Mouse (Mus musculus) liver, adult 2 months (tissue): Measurements from ENCODE around the gene Rsf1. TPM values are rescaled to one million over a fixed set of nuclear protein-coding genes. Genes with fewer than 3 reads are reported as not detected.

Experiments
- DNase-seq: peaks from one replicate; pipeline ENCODE4 v3.0.0-alpha.2; 2011; ENCODE audit warnings: low read depth, low spot score; ENCODE audit errors: extremely low read depth
- H3K27ac ChIP-seq: fragments of 200-500 bp; replicated peaks from 2 replicates; pipeline ENCODE4 v1.5.1; 2012; ENCODE audit warnings: low read depth, mild to moderate bottlenecking, control low read depth, inconsistent platforms, low read length; ENCODE audit not compliant: insufficient read depth
- H3K27me3 ChIP-seq: fragments of 200-500 bp; 2 replicates; pipeline ENCODE4 v1.6.1; 2012; ENCODE audit warnings: mild to moderate bottlenecking, moderate library complexity, low read length, inconsistent platforms; ENCODE audit not compliant: control insufficient read depth, insufficient read depth
- H3K36me3 ChIP-seq: fragments of 200-500 bp; 2 replicates; pipeline ENCODE4 v1.6.1; 2012; ENCODE audit warnings: low read length, inconsistent platforms; ENCODE audit not compliant: control insufficient read depth, insufficient read depth
- H3K4me1 ChIP-seq: fragments of 200-500 bp; 2 replicates; pipeline ENCODE4 v1.6.1; 2011; ENCODE audit warnings: low read length; ENCODE audit not compliant: control insufficient read depth, insufficient read depth
- H3K4me3 ChIP-seq: fragments of 200-500 bp; 2 replicates; pipeline ENCODE4 v1.5.1; 2011; ENCODE audit warnings: low read depth, mild to moderate bottlenecking, control low read depth, low read length, moderate library complexity; ENCODE audit not compliant: insufficient read depth
- H3K79me2 ChIP-seq: fragments of 200-500 bp; 2 replicates; pipeline ENCODE4 v1.6.1; 2012; ENCODE audit warnings: inconsistent platforms, mild to moderate bottlenecking, low read length, moderate library complexity; ENCODE audit not compliant: control insufficient read depth, insufficient read depth
- H3K9ac ChIP-seq: fragments of 200-500 bp; 2 replicates; pipeline ENCODE4 v1.6.1; 2012; ENCODE audit warnings: low read depth, mild to moderate bottlenecking, control low read depth, inconsistent platforms, low read length
- CTCF ChIP-seq: fragments of 200-500 bp; IDR thresholded peaks from 2 replicates; pipeline ENCODE4 v1.5.1; 2011; ENCODE audit warnings: low read depth, low read length, control low read depth
- POLR2A ChIP-seq: fragments of 200-500 bp; IDR thresholded peaks from 2 replicates; pipeline ENCODE4 v1.6.1; 2011; ENCODE audit warnings: low read length, control low read depth; ENCODE audit not compliant: insufficient read depth; ENCODE audit errors: extremely low read depth
- WGBS: fragments of 180-500 bp; shearing (Covaris S2); methylation state at CpG from one replicate; pipeline ENCODE4 v1.1.7; 2018; 5-methylcytosine and 5-hydroxymethylcytosine counted together
- polyA plus RNA-seq: library from polyadenylated mRNA; depleted of rRNA; stranded (reverse); fragments of >200 nt; gene quantifications from 2 replicates; pipeline ENCODE4 v1.2.3, GENCODE M21; 2012
- total RNA-seq: library from RNA; depleted of rRNA; stranded (reverse); fragments of >200 nt; gene quantifications from 2 replicates; pipeline ENCODE4 v1.2.3, GENCODE M21; 2014

Rsf1 gene
- total and polyA plus RNA-seq, 2 experiments = 1.2 to 8.0 TPM

DNA sequence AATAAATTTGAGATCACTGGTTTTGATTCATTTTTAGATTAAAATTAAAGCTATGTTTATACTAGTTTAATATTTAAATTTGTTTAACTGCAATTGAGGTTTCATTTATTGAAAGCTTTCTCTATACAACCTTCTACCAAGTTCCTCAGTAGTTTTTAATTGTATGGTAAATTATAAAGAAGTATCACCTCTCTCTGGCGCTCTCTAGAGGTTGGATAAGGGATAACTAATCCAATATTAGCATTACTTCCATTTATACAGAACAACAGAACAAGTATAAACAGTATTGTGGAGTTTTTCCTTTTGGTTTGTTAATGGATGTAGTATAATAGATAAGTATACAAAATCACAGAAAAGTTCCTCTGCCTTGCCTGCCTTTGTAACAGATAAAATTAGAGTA lies 99.5 kb downstream of the Rsf1 start:
- TF ChIP-seq POLR2A (no peak), CTCF (peak; percentile 32; the same call in 1 of the 2 replicates)
- 11% methylated on average over 1 of the region's 1 CpGs for WGBS
- no peak overlapping the region for H3K9ac ChIP-seq
- no peaks in the 10 kb centered on the region for H3K27me3 ChIP-seq
- no peaks in the 10 kb centered on the region; the same call in 1 of the 2 replicates for H3K79me2 ChIP-seq
- no peaks in the 10 kb centered on the region for H3K4me1 ChIP-seq
- peaks cover 46% of the 10 kb centered on the region for H3K36me3 ChIP-seq
- no peak for DNase-seq
- no peak overlapping the region for H3K27ac ChIP-seq
- no peak overlapping the region for H3K4me3 ChIP-seq

GRCm38 (mm10) chr7:97687831-97688230 lies 108.1 kb downstream of the Rsf1 start:
- Histone ChIP-seq H3K27ac (no peak overlapping the region), H3K4me3 (no peak overlapping the region), H3K36me3 (peaks cover 20% of the 10 kb centered on the region), H3K27me3 (no peaks in the 10 kb centered on the region), H3K79me2 (no peaks in the 10 kb centered on the region), H3K4me1 (no peaks in the 10 kb centered on the region), H3K9ac (no peak overlapping the region)
- no peak for TF ChIP-seq CTCF
- TF ChIP-seq POLR2A = no peak
- WGBS = 92% methylated on average over 2 of the region's 2 CpGs
- DNase-seq = no peak

GRCm38 (mm10) chr7:97695441-97695840 lies 115.8 kb downstream of the Rsf1 start:
- no peak overlapping the region for H3K27ac ChIP-seq
- peaks cover 5% of the 10 kb centered on the region; the same call in 1 of the 2 replicates for H3K4me1 ChIP-seq
- peaks cover 12% of the 10 kb centered on the region; the same call in 1 of the 2 replicates for H3K79me2 ChIP-seq
- DNase-seq = no peak
- no peak overlapping the region for H3K9ac ChIP-seq
- H3K36me3 ChIP-seq = no peaks in the 10 kb centered on the region
- H3K4me3 ChIP-seq = no peak overlapping the region
- no peak for TF ChIP-seq POLR2A
- 98% methylated on average over 1 of the region's 1 CpGs for WGBS
- no peaks in the 10 kb centered on the region for H3K27me3 ChIP-seq

- H3K79me2 ChIP-seq = peaks cover 12% of the 10 kb centered on the region; the same call in 1 of the 2 replicates
- peak overlapping the region; percentile 89 for H3K4me3 ChIP-seq
- H3K4me1 ChIP-seq = peaks cover 7% of the 10 kb centered on the region
- H3K27me3 ChIP-seq = no peaks in the 10 kb centered on the region
- H3K36me3 ChIP-seq = no peaks in the 10 kb centered on the region
- WGBS = 37% methylated on average over 19 of the region's 19 CpGs
- H3K27ac ChIP-seq = no peak overlapping the region; the same call in 1 of the 2 replicates
- no peak for DNase-seq
- H3K9ac ChIP-seq = peak overlapping the region; percentile 5
- TF ChIP-seq POLR2A (no peak), CTCF (no peak)
Observed at GRCm38 (mm10) chr7:97696133-97696505, 116.4 kb downstream of the Rsf1 start.

DNA sequence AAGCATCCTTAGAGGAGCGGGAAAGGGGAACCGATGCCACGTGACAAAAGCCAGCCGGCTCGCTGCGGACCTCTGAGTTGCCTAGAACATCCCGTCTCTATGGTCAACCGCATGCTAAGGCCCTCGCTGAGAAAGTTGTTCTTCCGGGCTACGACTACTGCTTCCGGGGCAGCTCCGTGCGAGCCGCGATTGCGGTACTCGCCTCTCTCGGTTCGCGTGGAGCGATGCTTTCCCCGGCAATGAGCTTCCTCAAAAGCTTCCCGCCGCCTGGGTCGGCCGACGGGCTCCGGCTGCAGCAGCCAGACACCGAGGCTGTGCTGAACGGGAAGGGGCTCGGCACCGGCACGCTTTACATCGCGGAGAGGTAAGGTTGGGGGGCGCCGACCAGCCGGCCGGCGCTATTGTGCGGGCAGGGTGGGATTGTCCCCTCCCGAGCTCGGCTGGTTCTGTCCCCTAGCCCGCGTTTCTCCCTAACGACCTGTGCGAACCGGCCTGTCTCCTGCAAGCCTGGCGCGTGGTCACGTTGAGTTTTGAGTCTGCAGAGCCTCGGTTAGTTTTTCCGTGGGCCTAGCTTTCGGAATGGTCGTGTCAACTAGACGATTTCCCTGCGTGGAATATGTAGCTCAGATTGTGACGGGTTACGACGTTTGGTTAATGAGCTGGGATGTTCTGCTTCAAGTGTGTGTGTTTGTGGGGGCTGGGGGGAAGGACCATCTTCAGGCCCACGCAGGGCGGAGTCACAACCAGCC lies 117.0 kb downstream of the Rsf1 start, which contains the start of gene Clns1a:
Gene Clns1a, plus strand, starts transcription at position 129 of the 749 bp plus-strand sequence.
- TF ChIP-seq POLR2A (no peak; the same call in 1 of the 2 replicates), CTCF (no peak)

DNA sequence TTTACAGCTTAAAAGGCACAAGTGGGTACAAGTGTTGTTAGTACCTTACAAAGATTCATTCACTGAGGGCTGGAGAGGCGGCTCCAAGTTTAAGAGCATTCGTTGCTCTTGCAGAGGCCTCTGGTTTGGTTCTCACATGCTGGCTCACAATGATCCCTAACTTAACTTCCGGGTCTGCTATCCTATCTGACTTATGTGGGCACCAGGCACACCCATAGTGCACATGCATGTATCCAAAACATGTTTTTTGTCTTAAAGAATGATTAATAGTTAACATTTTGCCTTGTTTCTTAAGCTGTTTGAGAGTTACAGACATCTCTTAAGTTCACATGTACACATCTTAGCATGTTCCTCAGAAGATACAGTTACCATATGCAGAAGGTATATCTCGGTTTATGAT lies 120.5 kb downstream of the Rsf1 start:
- WGBS = 92% methylated on average over 4 of the region's 4 CpGs
- TF ChIP-seq POLR2A (no peak), CTCF (no peak)
- H3K27ac ChIP-seq = no peak overlapping the region
- peaks cover 11% of the 10 kb centered on the region for H3K4me1 ChIP-seq
- no peak overlapping the region for H3K9ac ChIP-seq
- no peak overlapping the region for H3K4me3 ChIP-seq
- H3K27me3 ChIP-seq = no peaks in the 10 kb centered on the region
- H3K36me3 ChIP-seq = no peaks in the 10 kb centered on the region
- peaks cover 32% of the 10 kb centered on the region for H3K79me2 ChIP-seq
- DNase-seq = no peak

More for the DNA sequence above, 117.0 kb downstream of the Rsf1 start, which contains the start of gene Clns1a:
- WGBS = under 1% methylated on average over 63 of the region's 63 CpGs
- Histone ChIP-seq H3K27me3 (no peaks in the 10 kb centered on the region), H3K9ac (peak within 1 kb of the TSS; percentile 89), H3K79me2 (peaks cover 12% of the 10 kb centered on the region; the same call in 1 of the 2 replicates), H3K27ac (peak within 1 kb of the TSS; percentile 24), H3K4me1 (peaks cover 11% of the 10 kb centered on the region), H3K4me3 (peak within 1 kb of the TSS; percentile 89), H3K36me3 (no peaks in the 10 kb centered on the region)
- peak; percentile 84 for DNase-seq
